Mouse (Mus musculus) Patski (cell line): ENCODE measurements at regions not wholly inside any gene's neighbourhood (a gene's known extent, or its start where the extent isn't known, plus 50 kb on each side); places are given as distances from the start of the nearest gene placed in this dataset.

Source experiments
- ATAC-seq: fragments of 100-300 bp; one replicate; pipeline ENCODE4 v1.8.0; 2021
- CTCF ChIA-PET: fragments of 350-600 bp; sonication (Branson Sonifier 250); formaldehyde crosslinking; loops from one replicate; lab custom pipeline; 2022; ENCODE audit warnings: inconsistent platforms; lab: Charles Lee
- POLR2A ChIA-PET: fragments of 350-600 bp; sonication (Branson Sonifier 250); formaldehyde crosslinking; loops from one replicate; lab custom pipeline; 2022; ENCODE audit warnings: antibody characterized with exemption, inconsistent platforms; lab: Charles Lee
- DNase-seq: peaks from one replicate; pipeline ENCODE4 v3.0.0-alpha.2; 2011; ENCODE audit warnings: low read depth, low spot score
- H3K27me3 ChIP-seq: fragments of 371-371 bp; one replicate; pipeline ENCODE4 v1.5.1; 2021
- CTCF ChIP-seq: fragments of 100-300 bp; IDR thresholded peaks from one replicate; pipeline ENCODE4 v1.5.1; 2021
- in situ Hi-C: fragments of 300-500 bp; cut with MboI; formaldehyde crosslinking; loops from 3 replicates; pipeline ENCODE4 v1.11.1; 2018; ENCODE audit warnings: low pct_unique_long_range_greater_than_20kb, mixed read lengths

DNA sequence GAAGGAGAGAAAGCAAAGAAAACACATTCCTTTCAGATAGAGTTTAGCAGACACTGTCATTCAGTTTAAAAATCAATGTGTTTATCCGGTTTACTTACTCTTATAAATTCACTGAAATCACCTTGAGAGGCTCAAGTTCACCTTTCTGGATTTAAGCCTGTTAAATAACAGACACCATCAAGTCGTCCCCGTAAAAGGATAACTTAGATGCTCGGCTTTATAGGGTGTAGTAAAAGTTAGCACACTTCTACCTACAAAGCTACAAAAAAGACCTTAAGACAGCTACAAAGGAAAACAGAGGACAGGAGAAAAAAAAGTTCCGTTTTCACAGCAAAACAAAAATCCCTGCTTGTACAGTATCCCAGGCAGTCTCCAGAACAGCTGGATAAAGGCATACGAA is 180.9 kb downstream of the Gm11146 start:
- POLR2A ChIA-PET: interaction anchor here (1.2 to 4.3 kb wide), 2 partner anchors 91 to 247 kb away, joined by 4 to 24 read pairs; no protein-coding TSS in a partner anchor
- TF ChIP-seq CTCF: no peak
- in situ Hi-C loops: loop anchor here (5.0 kb wide), 1 partner anchor 76 kb away; no protein-coding TSS in a partner anchor
- CTCF ChIA-PET: interaction anchor here (1.7 to 4.6 kb wide), 3 partner anchors 13 to 91 kb away, joined by 7 to 23 read pairs (median 12); no protein-coding TSS in a partner anchor
- no peaks in the 10 kb centered on the region for H3K27me3 ChIP-seq
- ATAC-seq (no peak), DNase-seq (no peak)

DNA sequence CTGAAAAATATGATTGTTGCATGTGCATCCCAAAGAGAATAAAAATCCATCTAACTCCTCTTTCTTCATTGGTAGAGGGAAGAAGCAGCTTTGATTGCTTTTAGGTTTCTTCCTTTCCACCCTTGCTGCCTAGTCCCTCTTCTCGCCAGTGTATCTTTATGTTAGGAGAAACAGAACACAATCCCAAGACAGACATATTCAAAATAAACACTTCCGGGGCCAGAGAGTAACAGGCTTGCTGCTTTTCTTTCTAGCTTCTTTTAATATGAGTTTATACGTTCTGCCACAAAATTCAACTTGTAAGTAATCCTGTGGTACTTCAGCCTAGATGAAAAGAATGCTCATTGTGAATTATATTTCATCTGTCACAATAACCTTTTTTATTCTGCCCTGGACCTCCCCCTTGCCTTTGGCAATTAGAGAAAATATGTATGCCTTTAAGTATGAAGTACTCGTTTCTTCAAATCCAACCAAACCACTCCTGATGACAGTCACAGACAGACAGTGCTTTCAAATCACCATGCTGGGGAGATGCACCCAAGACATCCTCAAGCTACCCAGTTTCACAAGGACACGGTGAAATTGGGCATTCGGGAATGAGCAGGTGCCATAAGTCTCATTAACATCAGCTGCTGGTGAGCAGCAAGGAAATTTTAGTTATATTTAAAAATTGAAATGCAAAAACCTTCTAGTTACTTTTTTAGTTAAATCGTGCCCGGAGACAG is 181.6 kb downstream of the Gm11146 start:
- DNase-seq: no peak
- in situ Hi-C loops: loop anchor here (5.0 kb wide), 1 partner anchor 77 kb away; no protein-coding TSS in a partner anchor
- POLR2A ChIA-PET: interaction anchor here (0.7 to 4.3 kb wide), 3 partner anchors 19 to 189 kb away, joined by 3 to 24 read pairs (median 3); no protein-coding TSS in a partner anchor
- no peak for ATAC-seq
- CTCF ChIA-PET: interaction anchor here (1.3 to 4.6 kb wide), 3 partner anchors 14 to 168 kb away, joined by 4 to 23 read pairs (median 7); no protein-coding TSS in a partner anchor
- no peak for TF ChIP-seq CTCF
- no peaks in the 10 kb centered on the region for H3K27me3 ChIP-seq

- POLR2A ChIA-PET: interaction anchor here (0.8 to 4.3 kb wide), 2 partner anchors 89 to 190 kb away, joined by 3 to 24 read pairs; no protein-coding TSS in a partner anchor
- ATAC-seq: no peak
- in situ Hi-C loops: no loop called here
These were observed 182.7 kb downstream of the Gm11146 start for GRCm38 (mm10) chr16:77419116-77419735.

GRCm38 (mm10) chr16:77418486-77418885 is 183.4 kb downstream of the Gm11146 start:
- TF ChIP-seq CTCF: no peak
- POLR2A ChIA-PET: interaction anchor here (0.7 to 4.3 kb wide), 2 partner anchors 89 to 885 kb away, joined by 3 to 24 read pairs; no protein-coding TSS in a partner anchor
- in situ Hi-C loops: no loop called here
- H3K27me3 ChIP-seq: no peaks in the 10 kb centered on the region
- DNase-seq (no peak), ATAC-seq (no peak)
- CTCF ChIA-PET: interaction anchor here (0.9 to 4.6 kb wide), 5 partner anchors 16 to 91 kb away, joined by 3 to 23 read pairs (median 3); no protein-coding TSS in a partner anchor

More at GRCm38 (mm10) chr16:77419116-77419735, 182.7 kb downstream of the Gm11146 start:
- H3K27me3 ChIP-seq: no peaks in the 10 kb centered on the region
- CTCF ChIA-PET: interaction anchor here (0.9 to 4.6 kb wide), 4 partner anchors 16 to 167 kb away, joined by 3 to 23 read pairs (median 4); no protein-coding TSS in a partner anchor
- no peak for TF ChIP-seq CTCF
- no peak for DNase-seq

GRCm38 (mm10) chr16:77417791-77418190 is 184.1 kb downstream of the Gm11146 start:
- CTCF ChIA-PET: interaction anchor here (0.8 to 4.6 kb wide), 6 partner anchors 17 to 90 kb away, joined by 3 to 23 read pairs (median 3); no protein-coding TSS in a partner anchor
- no peaks in the 10 kb centered on the region for H3K27me3 ChIP-seq
- in situ Hi-C loops: no loop called here
- no peak for TF ChIP-seq CTCF
- no peak for ATAC-seq
- POLR2A ChIA-PET: interaction anchor here (0.7 to 4.3 kb wide), 2 partner anchors 88 to 886 kb away, joined by 3 to 24 read pairs; no protein-coding TSS in a partner anchor
- peak; percentile 54 for DNase-seq

DNA sequence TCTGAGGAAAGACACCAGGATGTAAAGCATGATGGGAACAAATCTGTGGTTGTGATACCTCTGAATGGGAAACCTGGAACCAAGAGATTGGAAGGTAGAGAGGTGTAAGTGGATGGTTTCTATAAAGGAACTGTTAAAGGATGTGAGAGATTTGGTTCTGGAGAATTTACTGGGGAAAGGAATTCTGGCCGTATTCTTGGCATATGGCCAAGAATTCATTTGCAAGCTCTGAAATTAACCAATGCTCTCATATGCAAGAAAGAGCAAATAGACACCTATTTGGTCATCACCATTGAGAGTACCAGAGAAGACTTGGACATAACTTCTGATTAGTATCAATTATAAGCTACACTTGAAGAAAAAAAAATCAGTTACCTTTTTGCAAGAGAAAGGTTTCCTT is 187.3 kb downstream of the Gm11146 start:
- POLR2A ChIA-PET: no interaction called here
- in situ Hi-C loops: no loop called here
- DNase-seq: no peak

DNA sequence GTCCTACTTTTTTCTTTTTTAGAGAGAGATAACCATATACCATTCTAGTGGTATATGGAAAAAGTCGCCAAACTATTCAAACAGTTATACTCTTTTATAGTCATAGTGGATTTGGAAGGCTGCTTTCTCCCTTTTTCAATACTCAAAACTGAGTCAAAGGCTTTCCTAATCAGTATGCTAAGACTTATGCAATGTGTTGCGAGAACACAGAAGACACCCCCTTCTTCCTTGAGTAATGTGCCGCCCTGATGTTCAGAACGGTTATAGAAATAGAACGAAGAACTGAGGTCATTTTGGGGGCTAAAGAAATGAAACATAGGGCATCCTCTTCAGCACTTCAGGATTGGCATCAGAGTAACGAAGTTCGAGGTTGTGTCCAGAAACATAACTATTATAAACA is 192.7 kb downstream of the Gm11146 start:
- DNase-seq (no peak), ATAC-seq (no peak)
- no peak for TF ChIP-seq CTCF
- in situ Hi-C loops: no loop called here
- ChIA-PET POLR2A (no interaction called here), CTCF (interaction anchor here (1.6 kb wide), 1 partner anchor 18 kb away, joined by 3 read pairs; no protein-coding TSS in a partner anchor)
- no peaks in the 10 kb centered on the region for H3K27me3 ChIP-seq

More for the DNA sequence above, 187.3 kb downstream of the Gm11146 start:
- H3K27me3 ChIP-seq: no peaks in the 10 kb centered on the region
- CTCF ChIA-PET: interaction anchor here (1.1 kb wide), 1 partner anchor 163 kb away, joined by 3 read pairs; no protein-coding TSS in a partner anchor
- ATAC-seq: no peak
- TF ChIP-seq CTCF: no peak

DNA sequence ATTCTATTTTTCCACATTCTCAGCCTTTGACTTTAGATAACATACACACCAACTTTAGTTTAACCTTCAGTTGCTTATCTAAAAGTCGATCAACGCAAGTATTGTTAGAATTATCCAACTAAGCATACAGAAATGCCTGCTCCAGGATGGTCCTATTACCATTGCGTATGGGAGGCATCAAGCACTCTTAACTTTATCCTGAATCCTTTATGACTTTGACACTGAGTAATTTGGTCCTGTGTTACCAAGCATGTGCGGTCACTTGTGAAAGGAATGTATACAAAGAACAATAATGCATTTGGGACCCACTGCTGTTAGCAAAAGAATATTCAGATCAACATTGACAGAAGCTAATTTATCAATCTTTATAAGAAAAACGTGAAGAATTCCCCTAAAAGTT is 194.9 kb downstream of the Gm11146 start:
- in situ Hi-C loops: no loop called here
- DNase-seq: no peak
- ChIA-PET CTCF (no interaction called here), POLR2A (no interaction called here)
- no peak for ATAC-seq
- no peaks in the 10 kb centered on the region for H3K27me3 ChIP-seq
- TF ChIP-seq CTCF: no peak

GRCm38 (mm10) chr16:77405859-77406258 is 196.0 kb downstream of the Gm11146 start:
- H3K27me3 ChIP-seq: no peaks in the 10 kb centered on the region
- ChIA-PET POLR2A (no interaction called here), CTCF (no interaction called here)
- in situ Hi-C loops: no loop called here
- no peak for DNase-seq
- TF ChIP-seq CTCF: no peak
- ATAC-seq: no peak

GRCm38 (mm10) chr16:77405181-77405818 is 196.6 kb downstream of the Gm11146 start:
- DNase-seq (no peak), ATAC-seq (no peak)
- in situ Hi-C loops: no loop called here
- no peak for TF ChIP-seq CTCF
- no peaks in the 10 kb centered on the region for H3K27me3 ChIP-seq
- ChIA-PET POLR2A (no interaction called here), CTCF (no interaction called here)
